Mouse (Mus musculus) hindbrain, embryonic 16.5 days (tissue): ENCODE results near the gene Gzmm. TPM values are rescaled to one million over a fixed set of nuclear protein-coding genes. Genes with fewer than 3 reads are reported as not detected.
A peak's percentile ranks its signal among the peaks of the same experiment; 100 is the strongest.

ENCODE experiments used
- ATAC-seq: fragments of 200-750 bp; cut with Nextera tagmentation; 2 replicates; pipeline ENCODE4 v1.8.0; 2017; ENCODE audit warnings: moderate TSS enrichment, moderate library complexity
- H3K27ac ChIP-seq: fragments of 300-500 bp; sonication (generic); 2 replicates; pipeline ENCODE4 v1.5.1; 2014; ENCODE audit warnings: low read depth, mild to moderate bottlenecking, control low read depth, low read length, moderate library complexity
- H3K27me3 ChIP-seq: fragments of 300-500 bp; sonication (generic); replicated peaks from 2 replicates; pipeline ENCODE4 v1.6.1; 2014; ENCODE audit warnings: low read length; ENCODE audit not compliant: control insufficient read depth, insufficient read depth
- H3K36me3 ChIP-seq: fragments of 300-500 bp; sonication (generic); 2 replicates; pipeline ENCODE4 v1.6.1; 2014; ENCODE audit warnings: mild to moderate bottlenecking, low read length, moderate library complexity, mixed read lengths; ENCODE audit not compliant: control insufficient read depth, insufficient read depth
- H3K4me1 ChIP-seq: fragments of 300-500 bp; sonication (generic); 2 replicates; pipeline ENCODE4 v1.6.1; 2014; ENCODE audit warnings: low read depth, low read length; ENCODE audit not compliant: control insufficient read depth, insufficient read depth
- H3K4me2 ChIP-seq: fragments of 300-500 bp; sonication (generic); 2 replicates; pipeline ENCODE4 v1.6.1; 2014; ENCODE audit warnings: mild to moderate bottlenecking, low read length, control low read depth, moderate library complexity
- H3K4me3 ChIP-seq: fragments of 300-500 bp; sonication (generic); 2 replicates; pipeline ENCODE4 v1.5.1; 2014; ENCODE audit warnings: mild to moderate bottlenecking, low read length, control low read depth, moderate library complexity
- H3K9ac ChIP-seq: fragments of 300-500 bp; sonication (generic); 2 replicates; pipeline ENCODE4 v1.6.1; 2014; ENCODE audit warnings: low read depth, mild to moderate bottlenecking, control low read depth, low read length, moderate library complexity
- H3K9me3 ChIP-seq: fragments of 300-500 bp; sonication (generic); 2 replicates; pipeline ENCODE4 v1.6.1; 2014; ENCODE audit warnings: mild to moderate bottlenecking, low read length, moderate library complexity; ENCODE audit not compliant: control insufficient read depth
- WGBS: fragments of 180-500 bp; shearing (Covaris S2); extraction: QIAGEN DNeasy Blood & Tissue Kit; methylation state at CpG from one replicate; pipeline ENCODE4 v1.1.7; 2014; 5-methylcytosine and 5-hydroxymethylcytosine counted together
- polyA plus RNA-seq: library from polyadenylated mRNA; unstranded; fragments of >200 nt; fragmentation: Nextera tagmentation; extraction: Ambion mirVana; gene quantifications from 2 replicates; pipeline ENCODE4 v1.2.1, GENCODE M21; 2015

Gzmm gene
- polyA plus RNA-seq, 1 experiment from 2014 or later: 1.7 TPM

DNA sequence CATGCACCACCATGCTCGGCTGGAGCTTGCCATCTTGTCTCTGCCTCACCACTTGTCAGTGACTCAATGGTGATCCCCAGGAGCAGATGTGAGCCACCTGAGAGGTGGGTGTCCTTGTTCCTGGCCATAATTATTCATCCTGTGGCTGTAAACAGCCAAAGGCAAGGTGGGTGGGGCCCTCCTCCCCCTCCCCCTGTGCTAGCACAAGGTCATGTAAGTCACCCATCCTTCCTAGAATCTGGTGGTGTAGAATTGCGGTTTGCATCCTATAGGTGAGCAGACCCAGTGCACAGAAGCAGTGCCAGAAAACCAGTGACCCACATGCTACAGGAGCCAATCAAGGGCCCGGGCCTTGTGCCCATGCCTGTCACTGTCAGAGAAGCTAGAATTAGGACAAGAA, 15.8 kb upstream of the Gzmm start:
- H3K4me3 ChIP-seq: no peak overlapping the region
- WGBS: 94% methylated on average over 3 of the region's 3 CpGs
- H3K4me1 ChIP-seq: peaks cover 18% of the 10 kb centered on the region
- no peak overlapping the region for H3K4me2 ChIP-seq
- no peak overlapping the region for H3K9ac ChIP-seq
- no peak for ATAC-seq
- peaks cover 10% of the 10 kb centered on the region for H3K36me3 ChIP-seq
- H3K9me3 ChIP-seq: no peaks in the 10 kb centered on the region
- H3K27me3 ChIP-seq: no peaks in the 10 kb centered on the region
- no peak overlapping the region for H3K27ac ChIP-seq

GRCm38 (mm10) chr10:79675346-79676035, 13.3 kb upstream of the Gzmm start:
- Histone ChIP-seq H3K27ac (no peak overlapping the region), H3K27me3 (no peaks in the 10 kb centered on the region), H3K9ac (no peak overlapping the region), H3K4me1 (peaks cover 8% of the 10 kb centered on the region), H3K9me3 (no peaks in the 10 kb centered on the region), H3K36me3 (peaks cover 10% of the 10 kb centered on the region), H3K4me3 (no peak overlapping the region), H3K4me2 (no peak overlapping the region)
- ATAC-seq: no peak
- 54% methylated on average over 44 of the region's 44 CpGs for WGBS

DNA sequence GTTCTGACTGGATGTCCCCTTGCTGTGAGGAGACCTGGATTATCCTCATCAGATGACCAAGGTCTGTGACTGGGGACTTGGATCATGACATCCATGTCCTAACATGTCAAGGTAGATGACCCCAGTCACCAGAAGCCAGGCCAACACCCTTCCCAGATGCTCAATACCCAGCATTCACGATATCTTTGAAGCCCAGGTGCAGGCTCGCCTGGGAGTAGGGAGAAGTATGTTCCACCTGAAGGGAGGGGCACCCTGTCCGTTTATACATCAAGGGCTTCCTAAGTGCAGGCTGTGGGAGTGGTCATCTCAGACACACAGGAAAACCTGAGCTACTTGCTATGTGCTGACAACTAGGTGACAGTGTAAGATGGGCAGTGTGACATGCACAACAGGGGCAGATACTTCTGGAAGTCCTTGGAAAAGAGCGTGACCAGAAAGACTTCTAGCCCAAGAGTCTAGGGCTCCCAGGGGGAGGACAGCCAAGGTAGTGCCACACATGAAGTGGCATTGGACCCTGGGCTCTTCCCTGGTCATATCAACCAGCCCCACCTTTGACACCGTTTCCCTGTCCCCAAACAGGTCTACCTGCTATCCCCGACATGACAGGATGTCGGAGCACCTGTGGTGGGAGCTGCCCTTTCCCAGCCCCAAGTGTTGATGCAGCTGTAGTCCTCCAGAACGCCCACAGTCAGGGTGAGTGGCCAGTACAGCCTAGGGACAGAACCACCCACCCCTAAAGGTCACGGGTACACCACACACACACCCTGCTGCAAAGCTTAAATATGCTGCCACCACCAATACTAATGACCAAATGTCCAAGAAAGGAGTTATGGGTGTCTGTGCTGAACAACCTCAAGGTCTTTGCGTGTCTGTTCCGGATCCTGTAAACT, 8.0 kb upstream of the Gzmm start:
- peak; percentile 30 for ATAC-seq

GRCm38 (mm10) chr10:79681591-79682245, 7.1 kb upstream of the Gzmm start, which contains the start of gene Cdc34:
Gene Cdc34, plus strand, starts transcription at chr10:79682195.
- peak within 1 kb of the TSS; percentile 89 for H3K27ac ChIP-seq
- WGBS: under 1% methylated on average over 79 of the region's 84 CpGs
- H3K4me3 ChIP-seq: peak within 1 kb of the TSS; percentile 88
- peaks cover 14% of the 10 kb centered on the region for H3K36me3 ChIP-seq
- ATAC-seq: peak; percentile 95
- peak within 1 kb of the TSS; percentile 79 for H3K4me2 ChIP-seq
- H3K9me3 ChIP-seq: no peaks in the 10 kb centered on the region
- no peaks in the 10 kb centered on the region for H3K27me3 ChIP-seq
- peak within 1 kb of the TSS; percentile 81 for H3K9ac ChIP-seq
- peaks cover 19% of the 10 kb centered on the region for H3K4me1 ChIP-seq

More for the DNA sequence above, 8.0 kb upstream of the Gzmm start:
- peak overlapping the region; percentile 67 for H3K9ac ChIP-seq
- 45% methylated on average over 11 of the region's 11 CpGs for WGBS
- H3K4me1 ChIP-seq: peaks cover 19% of the 10 kb centered on the region
- peak overlapping the region; percentile 79 for H3K4me2 ChIP-seq
- H3K4me3 ChIP-seq: peak overlapping the region; percentile 88
- peaks cover 11% of the 10 kb centered on the region for H3K36me3 ChIP-seq
- peak overlapping the region; percentile 89 for H3K27ac ChIP-seq
- no peaks in the 10 kb centered on the region for H3K9me3 ChIP-seq
- H3K27me3 ChIP-seq: no peaks in the 10 kb centered on the region

DNA sequence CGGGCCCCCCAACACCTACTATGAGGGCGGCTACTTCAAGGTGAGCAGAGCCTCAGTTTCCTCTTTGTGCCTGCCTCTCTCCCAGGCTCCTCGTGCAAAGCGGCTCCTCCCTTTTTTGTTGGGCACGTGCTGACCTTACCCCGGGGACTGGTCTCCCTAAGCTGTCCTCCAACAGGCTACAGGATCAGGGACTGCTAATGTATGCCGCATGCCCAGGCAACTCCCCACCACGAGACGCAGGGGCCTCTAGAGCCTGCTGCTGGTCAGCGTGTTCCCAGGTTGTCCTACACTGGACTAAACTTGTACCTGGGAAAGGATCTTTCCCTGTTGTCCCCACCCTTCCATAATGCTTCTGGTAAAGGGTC, 6.3 kb upstream of the Gzmm start:
- no peaks in the 10 kb centered on the region for H3K9me3 ChIP-seq

GRCm38 (mm10) chr10:79682916-79683582, 5.8 kb upstream of the Gzmm start:
- Histone ChIP-seq H3K4me2 (peak overlapping the region; percentile 67), H3K36me3 (peaks cover 21% of the 10 kb centered on the region), H3K27me3 (no peaks in the 10 kb centered on the region), H3K9me3 (no peaks in the 10 kb centered on the region), H3K27ac (peak overlapping the region; percentile 76; the same call in 1 of the 2 replicates), H3K4me3 (peak overlapping the region; percentile 88), H3K4me1 (peaks cover 19% of the 10 kb centered on the region), H3K9ac (peak overlapping the region; percentile 81)
- no peak for ATAC-seq
- 8% methylated on average over 10 of the region's 10 CpGs for WGBS

More for the DNA sequence above, 6.3 kb upstream of the Gzmm start:
- H3K4me3 ChIP-seq: peak overlapping the region; percentile 88
- peak overlapping the region; percentile 76 for H3K27ac ChIP-seq
- H3K4me1 ChIP-seq: peaks cover 19% of the 10 kb centered on the region
- peak overlapping the region; percentile 67 for H3K4me2 ChIP-seq
- 0% methylated on average over 10 of the region's 10 CpGs for WGBS
- peak overlapping the region; percentile 81 for H3K9ac ChIP-seq
- peaks cover 18% of the 10 kb centered on the region for H3K36me3 ChIP-seq
- peak; percentile 1; the same call in 1 of the 2 replicates for ATAC-seq
- no peaks in the 10 kb centered on the region for H3K27me3 ChIP-seq

- Histone ChIP-seq H3K9me3 (no peaks in the 10 kb centered on the region), H3K36me3 (peaks cover 30% of the 10 kb centered on the region), H3K27ac (no peak overlapping the region), H3K4me3 (peak overlapping the region; percentile 88), H3K4me1 (peaks cover 19% of the 10 kb centered on the region), H3K27me3 (no peaks in the 10 kb centered on the region), H3K4me2 (peak overlapping the region; percentile 67), H3K9ac (peak overlapping the region; percentile 81; the same call in 1 of the 2 replicates)
- ATAC-seq: no peak
- WGBS: 92% methylated on average over 6 of the region's 6 CpGs
Observed at GRCm38 (mm10) chr10:79683726-79684640, 4.8 kb upstream of the Gzmm start.
